Mouse (Mus musculus) gastrocnemius, adult 2 months (tissue): ENCODE measurements around the gene Plp2. TPM values are rescaled to one million over a fixed set of nuclear protein-coding genes. Genes with fewer than 3 reads are reported as not detected.

ENCODE experiments used
- DNase-seq: peaks from one replicate; pipeline ENCODE4 v3.0.0; 2022
- H3K27ac ChIP-seq: fragments of 200-600 bp; 2 replicates; pipeline ENCODE4 v1.8.1; 2022; ENCODE audit warnings: mild to moderate bottlenecking
- H3K4me3 ChIP-seq: fragments of 200-600 bp; 2 replicates; pipeline ENCODE4 v1.8.1; 2022; ENCODE audit warnings: mild to moderate bottlenecking, moderate library complexity
- CTCF ChIP-seq: fragments of 200-600 bp; IDR thresholded peaks from 2 replicates; pipeline ENCODE4 v1.8.1; 2022; ENCODE audit warnings: antibody characterized with exemption, mild to moderate bottlenecking, moderate library complexity
- intact Hi-C: fragments of 180-260 bp; cut with DNase I; formaldehyde crosslinking; loops from one replicate; pipeline ENCODE4 v1.15.1; 2025
- total RNA-seq, 2 experiments: library from RNA; stranded (reverse); gene quantifications; 2 replicates each; pipeline ENCODE4 v1.2.3; 2021

Plp2 gene
- total RNA-seq, 2 experiments from 2014 or later = 23.8 to 42.7 TPM

- no peak for DNase-seq
- Histone ChIP-seq H3K4me3 (peak overlapping the region; percentile 75), H3K27ac (peak overlapping the region; percentile 90)
- peak; percentile 20; the same call in 1 of the 2 replicates for TF ChIP-seq CTCF
- intact Hi-C loops = no loop called here
Measured at GRCm38 (mm10) chrX:7678986-7679385, 7.8 kb upstream of the Plp2 start.

GRCm38 (mm10) chrX:7675001-7675380, 3.8 kb upstream of the Plp2 start:
- TF ChIP-seq CTCF = no peak
- peak overlapping the region; percentile 88; the same call in 1 of the 2 replicates for H3K27ac ChIP-seq
- intact Hi-C loops = no loop called here
- DNase-seq = no peak
- peak overlapping the region; percentile 37 for H3K4me3 ChIP-seq

GRCm38 (mm10) chrX:7674284-7675000, 3.3 kb upstream of the Plp2 start:
- no peak for TF ChIP-seq CTCF
- Histone ChIP-seq H3K4me3 (peak overlapping the region; percentile 37), H3K27ac (peak overlapping the region; percentile 88)
- intact Hi-C loops = no loop called here
- no peak for DNase-seq

- peak; percentile 42 for DNase-seq
- intact Hi-C loops = no loop called here
- peak overlapping the region; percentile 88 for H3K27ac ChIP-seq
- TF ChIP-seq CTCF = no peak
- peak overlapping the region; percentile 37 for H3K4me3 ChIP-seq
Measured at GRCm38 (mm10) chrX:7673578-7674281, 2.5 kb upstream of the Plp2 start.

- Histone ChIP-seq H3K4me3 (no peak overlapping the region), H3K27ac (peak overlapping the region; percentile 88)
- intact Hi-C loops = no loop called here
- peak; percentile 38 for DNase-seq
- no peak for TF ChIP-seq CTCF
Measured at GRCm38 (mm10) chrX:7672739-7673138, 1.5 kb upstream of the Plp2 start.

- DNase-seq = peak; percentile 85
- intact Hi-C loops = no loop called here
Measured at GRCm38 (mm10) chrX:7670390-7670881, 754 bp downstream of the Plp2 start.

GRCm38 (mm10) chrX:7665739-7666502, 5.3 kb downstream of the Plp2 start:
- intact Hi-C loops = no loop called here
- peak overlapping the region; percentile 28; the same call in 1 of the 2 replicates for H3K27ac ChIP-seq
- no peak for TF ChIP-seq CTCF
- H3K4me3 ChIP-seq = no peak overlapping the region
- no peak for DNase-seq

More at GRCm38 (mm10) chrX:7670390-7670881, 754 bp downstream of the Plp2 start:
- no peak for TF ChIP-seq CTCF
- Histone ChIP-seq H3K27ac (peak overlapping the region; percentile 88), H3K4me3 (peak overlapping the region; percentile 78)

GRCm38 (mm10) chrX:7664791-7665190, 6.4 kb downstream of the Plp2 start:
- DNase-seq = peak; percentile 61
- intact Hi-C loops = no loop called here
- Histone ChIP-seq H3K27ac (peak overlapping the region; percentile 93), H3K4me3 (no peak overlapping the region)
- no peak for TF ChIP-seq CTCF

GRCm38 (mm10) chrX:7662936-7663335, 8.3 kb downstream of the Plp2 start:
- DNase-seq = no peak
- H3K4me3 ChIP-seq = peak overlapping the region; percentile 36
- intact Hi-C loops = no loop called here
- peak overlapping the region; percentile 93 for H3K27ac ChIP-seq
- TF ChIP-seq CTCF = no peak

GRCm38 (mm10) chrX:7661086-7661485, 10.1 kb downstream of the Plp2 start:
- Histone ChIP-seq H3K4me3 (peak overlapping the region; percentile 35), H3K27ac (peak overlapping the region; percentile 93)
- peak; percentile 54 for DNase-seq
- intact Hi-C loops = no loop called here
- TF ChIP-seq CTCF = no peak

- peak overlapping the region; percentile 78 for H3K4me3 ChIP-seq
Measured at GRCm38 (mm10) chrX:7658785-7659589, 12.2 kb downstream of the Plp2 start.

More at GRCm38 (mm10) chrX:7658785-7659589, 12.2 kb downstream of the Plp2 start:
- DNase-seq = peak; percentile 79
- peak overlapping the region; percentile 93 for H3K27ac ChIP-seq
- no peak for TF ChIP-seq CTCF
- intact Hi-C loops = no loop called here
